30 mouse cellular contexts compared by ENCODE assay signal in the genomic region with DNA sequence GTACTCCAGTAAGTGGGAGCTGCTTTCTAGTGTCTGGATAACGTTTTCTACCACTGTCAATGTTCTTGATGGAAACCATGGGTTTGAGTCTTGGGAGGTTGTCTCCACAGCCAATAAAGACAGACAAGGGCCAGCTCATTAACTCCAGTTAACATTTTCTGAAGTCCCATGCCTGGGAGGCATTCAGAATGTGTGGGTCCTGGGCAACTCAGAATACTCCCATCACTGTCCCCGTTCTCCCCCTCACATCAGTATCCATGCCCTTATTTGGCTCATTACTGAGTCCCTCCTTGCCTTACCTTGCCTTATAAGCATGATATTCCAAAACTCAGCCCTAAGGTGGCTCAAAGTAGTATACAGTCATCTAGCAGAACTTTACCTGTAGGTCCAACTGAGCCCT. TPM values are rescaled to one million over a fixed set of nuclear protein-coding genes. Genes with fewer than 3 reads are reported as not detected.
"Had no signal": no experiment of that assay in that cellular context is flagged by ENCODE, and none has a peak within 500 bp of the region (broad histone marks: within the 10 kb centered on the region; RNA-seq: fewer than 3 reads in every experiment).

No protein-coding gene starts in this region.

- H3K27ac ChIP-seq: embryonic facial prominence, embryonic 10.5 days; embryonic facial prominence, embryonic 12.5 days; embryonic facial prominence, embryonic 13.5 days; embryonic facial prominence, embryonic 15.5 days; forebrain, embryonic 10.5 days; forebrain, embryonic 12.5 days; forebrain, embryonic 13.5 days; forebrain, embryonic 15.5 days; gastrocnemius, adult 2 months; heart, adult 2 months had no signal

- H3K9ac ChIP-seq: embryonic facial prominence, embryonic 12.5 days; embryonic facial prominence, embryonic 13.5 days; embryonic facial prominence, embryonic 15.5 days; forebrain, embryonic 12.5 days; forebrain, embryonic 13.5 days; forebrain, embryonic 15.5 days; forebrain, postnatal 0 days had no signal

- H3K4me3 ChIP-seq: embryonic facial prominence, embryonic 10.5 days; embryonic facial prominence, embryonic 12.5 days; embryonic facial prominence, embryonic 13.5 days; embryonic facial prominence, embryonic 15.5 days; erythroblast, embryonic 14.5 days; forebrain, embryonic 10.5 days; forebrain, embryonic 12.5 days; forebrain, embryonic 13.5 days; forebrain, embryonic 15.5 days; gastrocnemius, adult 2 months; heart, adult 2 months had no signal

- H3K36me3 ChIP-seq: embryonic facial prominence, embryonic 10.5 days; embryonic facial prominence, embryonic 12.5 days; embryonic facial prominence, embryonic 13.5 days; embryonic facial prominence, embryonic 15.5 days; forebrain, embryonic 10.5 days; forebrain, embryonic 12.5 days; forebrain, embryonic 15.5 days had no signal

- DNase-seq: cerebellum, adult 2 months; cerebellum, adult 8-10 months; cerebellum, adult 9-10 months; cerebellum, adult 9-11 months; cerebellum, postnatal 10 days; cerebellum, postnatal 14 days; cerebellum, postnatal 25 days; cerebellum, postnatal 36 days; embryo, embryonic 11 days; forebrain, postnatal 0 days; gastrocnemius, adult 2 months; gastrocnemius, postnatal 10 days; gastrocnemius, postnatal 14 days; gastrocnemius, postnatal 25 days; gastrocnemius, postnatal 36 days; heart, adult 18-20 months; heart, adult 2 months had no signal

- ATAC-seq: forebrain, embryonic 13.5 days; forebrain, embryonic 14.5 days; forebrain, embryonic 15.5 days; forebrain, embryonic 16.5 days; forebrain, postnatal 0 days had no signal

- H3K4me1 ChIP-seq: embryonic facial prominence, embryonic 12.5 days; embryonic facial prominence, embryonic 15.5 days; forebrain, embryonic 12.5 days had no signal

- H3K27me3 ChIP-seq: embryonic facial prominence, embryonic 12.5 days; embryonic facial prominence, embryonic 15.5 days; forebrain, embryonic 12.5 days; forebrain, embryonic 13.5 days; forebrain, embryonic 15.5 days had no signal

- H3K9me3 ChIP-seq: embryonic facial prominence, embryonic 10.5 days; embryonic facial prominence, embryonic 12.5 days; embryonic facial prominence, embryonic 13.5 days; embryonic facial prominence, embryonic 15.5 days; forebrain, embryonic 10.5 days; forebrain, embryonic 12.5 days; forebrain, embryonic 13.5 days; forebrain, embryonic 15.5 days had no signal

- H3K4me2 ChIP-seq: embryonic facial prominence, embryonic 12.5 days; embryonic facial prominence, embryonic 13.5 days; embryonic facial prominence, embryonic 15.5 days; forebrain, embryonic 12.5 days; forebrain, embryonic 13.5 days; forebrain, embryonic 15.5 days had no signal

RNA-seq across cellular contexts. Expression of gene Ret, which starts 25.0 kb away (rescaled TPM):
- total RNA-seq: common myeloid progenitor, adult 5-6 weeks; granulocyte monocyte progenitor cell, adult 5-6 weeks had no signal
- polyA plus RNA-seq: erythroblast, embryonic 14.5 days had no signal
